Mouse (Mus musculus) stomach, postnatal 0 days (tissue): ENCODE data around the gene Nipsnap1.

ENCODE experiments used
- CTCF ChIP-seq: IDR thresholded peaks from 2 replicates; pipeline ENCODE4 v1.5.1; 2016; ENCODE audit warnings: antibody characterized with exemption, low read depth, mild to moderate bottlenecking, moderate library complexity
- EP300 ChIP-seq: optimal IDR thresholded peaks from 2 replicates; pipeline ENCODE3; 2016; ENCODE audit warnings: antibody characterized with exemption

DNA sequence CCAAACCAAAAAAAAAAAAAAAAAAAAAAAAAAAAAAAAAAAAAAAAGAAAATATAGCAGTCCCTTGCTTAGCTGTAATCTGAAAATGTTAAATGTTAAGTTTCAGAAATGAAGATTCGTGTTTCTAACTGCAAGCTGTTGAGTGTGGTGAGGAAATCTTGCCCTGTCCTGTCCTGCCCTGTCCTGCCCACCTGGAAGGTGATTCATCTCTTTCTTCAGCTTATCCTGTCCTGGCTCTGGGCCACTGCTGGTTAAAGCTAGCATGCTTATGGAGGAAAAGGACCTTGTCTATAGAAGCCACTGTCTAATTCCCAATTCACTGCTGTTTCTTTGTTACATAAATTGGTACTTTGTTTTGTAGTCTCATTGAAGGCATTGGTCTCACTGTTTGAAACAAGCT lies 12.8 kb upstream of the Nipsnap1 start:
- no peak for TF ChIP-seq CTCF
- TF ChIP-seq EP300, result no peak
